Mouse (Mus musculus) kidney, adult 2 months (tissue): ENCODE data around the gene Ulk4.

Experiments
- CTCF ChIP-seq: fragments of 200-500 bp; conservative IDR thresholded peaks from 2 replicates; pipeline ENCODE4 v1.5.1; 2011; ENCODE audit warnings: low read depth, mild to moderate bottlenecking, control low read depth, low read length, moderate library complexity, mixed read lengths; ENCODE audit not compliant: insufficient read depth, insufficient read length
- POLR2A ChIP-seq: fragments of 200-500 bp; IDR thresholded peaks from one replicate; pipeline ENCODE4 v1.6.1; 2011; ENCODE audit warnings: low read depth, low read length, control low read depth

DNA sequence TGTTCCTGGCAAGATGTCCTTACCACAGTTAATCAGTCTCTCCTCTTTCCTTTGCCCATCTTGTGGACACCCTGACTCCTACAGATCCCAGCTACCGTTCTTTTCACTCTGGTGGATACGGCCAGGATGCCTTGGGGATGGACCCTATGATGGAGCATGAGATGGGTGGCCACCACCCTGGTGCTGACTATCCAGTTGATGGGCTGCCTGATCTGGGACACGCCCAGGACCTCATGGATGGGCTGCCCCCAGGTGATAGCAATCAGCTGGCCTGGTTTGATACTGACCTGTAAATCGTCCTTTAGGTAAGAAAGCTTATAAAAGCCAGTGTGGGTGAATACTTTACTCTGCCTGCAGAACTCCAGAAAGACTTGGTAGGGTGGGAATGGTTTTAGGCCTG is 317.8 kb downstream of the Ulk4 start:
- no peak for TF ChIP-seq POLR2A
- no peak for TF ChIP-seq CTCF
